Mouse (Mus musculus): ENCODE results near the gene Ankrd53. TPM values are rescaled to one million over a fixed set of nuclear protein-coding genes. Genes with fewer than 3 reads are reported as not detected.

The Ankrd53 gene
- total RNA-seq, 2 experiments from 2014 or later, result not detected

Other genes starting within 250 kb of the Ankrd53 start
- gene Actg2, start 226.4 kb upstream of the Ankrd53 start, total RNA-seq (2021), result under 1 TPM in 1 of 2 experiments, not detected in 1; 0.37 TPM
- 10 to 100 TPM; 30.8 to 33.2 TPM for gene Stambp, start 189.9 kb upstream of the Ankrd53 start, total RNA-seq (2021)
- gene Clec4f, start 106.5 kb upstream of the Ankrd53 start, total RNA-seq (2021), result not detected
- gene Cd207, start 84.8 kb upstream of the Ankrd53 start, total RNA-seq (2021), result not detected
- gene Vax2, start 51.4 kb upstream of the Ankrd53 start, total RNA-seq (2021), result not detected
- gene Atp6v1b1, start 19.7 kb upstream of the Ankrd53 start, total RNA-seq (2021), result under 1 TPM in 1 of 2 experiments, not detected in 1; 0.65 TPM
- 10 to 100 TPM; 45.9 TPM for gene Tex261, start 13.2 kb downstream of the Ankrd53 start, total RNA-seq (2021)
- gene Nagk, start 32.3 kb downstream of the Ankrd53 start, total RNA-seq (2021), result 10 to 100 TPM; 53.9 to 56.1 TPM
- gene Paip2b, start 69.1 kb downstream of the Ankrd53 start, total RNA-seq (2021), result 10 to 100 TPM; 61.6 to 72.3 TPM
- 100 to 1,000 TPM; 133 to 137 TPM for gene Zfp638, start 104.5 kb downstream of the Ankrd53 start, total RNA-seq (2021)
- gene Dysf, start 245.9 kb downstream of the Ankrd53 start, total RNA-seq (2021), result 1 to 10 TPM; 3.8 to 4.5 TPM